Mouse (Mus musculus) hindbrain, embryonic 15.5 days (tissue): ENCODE measurements at regions not wholly inside any gene's neighbourhood (a gene's known extent, or its start where the extent isn't known, plus 50 kb on each side); places are given as distances from the start of the nearest gene placed in this dataset.

Source experiments
- ATAC-seq: fragments of 200-750 bp; cut with Nextera tagmentation; 2 replicates; pipeline ENCODE4 v1.8.0; 2017; ENCODE audit warnings: low read depth, moderate number of reproducible peaks, moderate TSS enrichment; ENCODE audit not compliant: low FRiP score
- H3K27ac ChIP-seq: fragments of 300-500 bp; sonication (generic); replicated peaks from 2 replicates; pipeline ENCODE4 v1.5.1; 2015; ENCODE audit warnings: mild to moderate bottlenecking, inconsistent platforms
- H3K27me3 ChIP-seq: fragments of 300-500 bp; sonication (generic); 2 replicates; pipeline ENCODE4 v1.6.1; 2015; ENCODE audit warnings: control low read depth, inconsistent platforms
- H3K36me3 ChIP-seq: fragments of 300-500 bp; sonication (generic); 2 replicates; pipeline ENCODE4 v1.6.1; 2015; ENCODE audit warnings: control low read depth, inconsistent platforms
- H3K4me1 ChIP-seq: fragments of 300-500 bp; sonication (generic); replicated peaks from 2 replicates; pipeline ENCODE4 v1.6.1; 2015; ENCODE audit warnings: control low read depth, inconsistent platforms
- H3K4me2 ChIP-seq: fragments of 300-500 bp; sonication (generic); 2 replicates; pipeline ENCODE4 v1.6.1; 2015; ENCODE audit warnings: moderate library complexity, mild to moderate bottlenecking, inconsistent platforms
- H3K4me3 ChIP-seq: fragments of 300-500 bp; sonication (generic); 2 replicates; pipeline ENCODE4 v1.5.1; 2015; ENCODE audit warnings: mild to moderate bottlenecking, inconsistent platforms
- H3K9ac ChIP-seq: fragments of 300-500 bp; sonication (generic); 2 replicates; pipeline ENCODE4 v1.6.1; 2015; ENCODE audit warnings: inconsistent platforms
- H3K9me3 ChIP-seq: fragments of 300-500 bp; sonication (generic); 2 replicates; pipeline ENCODE4 v1.6.1; 2016; ENCODE audit warnings: control low read depth, inconsistent platforms
- WGBS: fragments of 180-500 bp; shearing (Covaris S2); methylation state at CpG from one replicate; pipeline ENCODE4 v1.1.7; 2015; 5-methylcytosine and 5-hydroxymethylcytosine counted together

GRCm38 (mm10) chr14:28704729-28705128 lies 200.2 kb downstream of the Wnt5a start:
- no peak overlapping the region for H3K4me2 ChIP-seq
- H3K36me3 ChIP-seq = no peaks in the 10 kb centered on the region
- 96% methylated on average over 5 of the region's 5 CpGs for WGBS
- H3K4me3 ChIP-seq = no peak overlapping the region
- H3K4me1 ChIP-seq = no peaks in the 10 kb centered on the region
- no peaks in the 10 kb centered on the region for H3K9me3 ChIP-seq
- no peak for ATAC-seq
- H3K27me3 ChIP-seq = no peaks in the 10 kb centered on the region
- no peak overlapping the region for H3K27ac ChIP-seq
- no peak overlapping the region for H3K9ac ChIP-seq

DNA sequence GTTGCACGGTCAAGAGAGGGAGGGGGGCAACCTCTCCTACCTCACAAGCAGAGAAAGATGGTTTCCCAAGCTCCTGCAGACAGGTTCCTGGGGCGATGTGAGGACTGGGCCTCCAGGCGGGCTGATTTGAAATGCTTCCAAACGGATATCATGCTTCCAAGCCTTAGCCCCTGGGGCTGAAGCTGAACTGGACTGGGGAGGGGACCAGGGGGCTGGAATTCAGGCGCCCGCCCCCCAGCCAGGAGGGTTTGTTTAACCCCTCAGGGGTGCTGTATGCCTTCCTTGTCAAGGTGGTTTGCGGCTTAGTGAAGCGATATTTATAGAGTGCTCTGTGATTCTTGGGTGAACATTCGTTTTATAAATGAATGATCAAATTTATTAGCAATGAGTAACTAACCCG lies 210.0 kb downstream of the Wnt5a start:
- H3K9ac ChIP-seq = no peak overlapping the region
- H3K36me3 ChIP-seq = no peaks in the 10 kb centered on the region
- H3K27me3 ChIP-seq = no peaks in the 10 kb centered on the region
- no peak overlapping the region for H3K4me2 ChIP-seq
- no peak overlapping the region for H3K4me3 ChIP-seq
- ATAC-seq = no peak
- no peaks in the 10 kb centered on the region for H3K4me1 ChIP-seq
- H3K27ac ChIP-seq = no peak overlapping the region
- H3K9me3 ChIP-seq = no peaks in the 10 kb centered on the region
- WGBS = 66% methylated on average over 10 of the region's 10 CpGs

DNA sequence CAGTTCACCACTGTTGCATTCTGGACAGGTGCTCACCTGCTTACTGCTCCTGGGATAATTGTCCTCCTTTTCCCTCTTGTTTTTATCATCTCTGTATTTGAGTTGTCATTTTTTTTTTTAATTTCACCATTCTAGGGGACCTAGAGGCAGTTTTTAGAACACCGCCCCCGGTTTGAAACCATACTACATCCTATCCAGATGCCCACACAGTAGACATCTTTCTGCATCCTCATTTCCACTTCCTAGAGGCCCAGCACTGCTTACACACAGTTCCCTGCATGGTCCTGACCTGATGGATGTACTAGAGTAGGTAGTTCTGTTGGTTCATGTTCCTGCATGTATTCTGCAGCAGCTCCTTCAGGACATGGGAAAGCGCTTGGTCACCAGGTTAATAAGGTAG lies 216.0 kb downstream of the Wnt5a start:
- no peaks in the 10 kb centered on the region for H3K4me1 ChIP-seq
- H3K27ac ChIP-seq = no peak overlapping the region
- H3K36me3 ChIP-seq = no peaks in the 10 kb centered on the region
- H3K4me3 ChIP-seq = no peak overlapping the region
- 99% methylated on average over 3 of the region's 3 CpGs for WGBS
- H3K27me3 ChIP-seq = no peaks in the 10 kb centered on the region
- no peaks in the 10 kb centered on the region for H3K9me3 ChIP-seq
- H3K9ac ChIP-seq = no peak overlapping the region
- ATAC-seq = no peak
- no peak overlapping the region for H3K4me2 ChIP-seq

GRCm38 (mm10) chr14:28725666-28726065 lies 221.1 kb downstream of the Wnt5a start:
- no peak overlapping the region for H3K27ac ChIP-seq
- WGBS = 71% methylated on average over 4 of the region's 4 CpGs
- no peak overlapping the region for H3K4me2 ChIP-seq
- H3K36me3 ChIP-seq = no peaks in the 10 kb centered on the region
- no peak overlapping the region for H3K9ac ChIP-seq
- ATAC-seq = no peak
- H3K9me3 ChIP-seq = no peaks in the 10 kb centered on the region
- no peak overlapping the region for H3K4me3 ChIP-seq
- no peaks in the 10 kb centered on the region for H3K27me3 ChIP-seq
- no peaks in the 10 kb centered on the region for H3K4me1 ChIP-seq

DNA sequence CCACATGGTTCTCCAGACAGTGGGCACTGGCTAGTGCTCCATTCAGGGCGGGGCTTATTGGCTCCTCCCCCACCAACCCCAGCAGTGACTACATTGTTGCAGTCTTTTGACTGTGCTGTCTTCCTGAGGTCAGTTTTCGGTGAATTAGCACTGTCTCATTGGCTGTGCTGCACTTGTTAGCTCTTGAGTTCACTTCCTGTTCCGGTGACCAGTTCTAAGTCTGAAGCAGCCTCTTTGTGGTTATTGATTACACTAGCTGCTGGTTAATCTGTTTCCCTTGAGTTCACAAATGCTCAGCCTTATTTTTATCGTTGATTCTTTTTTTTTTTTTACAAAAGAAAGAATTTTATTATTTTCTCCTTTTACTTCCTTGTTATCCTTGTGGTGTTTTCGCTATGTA lies 228.9 kb downstream of the Wnt5a start:
- H3K9me3 ChIP-seq = no peaks in the 10 kb centered on the region
- 77% methylated on average over 5 of the region's 5 CpGs for WGBS
- no peak overlapping the region for H3K4me2 ChIP-seq
- H3K4me3 ChIP-seq = no peak overlapping the region
- no peak overlapping the region for H3K9ac ChIP-seq
- H3K4me1 ChIP-seq = no peaks in the 10 kb centered on the region
- no peaks in the 10 kb centered on the region for H3K27me3 ChIP-seq
- no peak overlapping the region for H3K27ac ChIP-seq
- no peaks in the 10 kb centered on the region for H3K36me3 ChIP-seq
- no peak for ATAC-seq

DNA sequence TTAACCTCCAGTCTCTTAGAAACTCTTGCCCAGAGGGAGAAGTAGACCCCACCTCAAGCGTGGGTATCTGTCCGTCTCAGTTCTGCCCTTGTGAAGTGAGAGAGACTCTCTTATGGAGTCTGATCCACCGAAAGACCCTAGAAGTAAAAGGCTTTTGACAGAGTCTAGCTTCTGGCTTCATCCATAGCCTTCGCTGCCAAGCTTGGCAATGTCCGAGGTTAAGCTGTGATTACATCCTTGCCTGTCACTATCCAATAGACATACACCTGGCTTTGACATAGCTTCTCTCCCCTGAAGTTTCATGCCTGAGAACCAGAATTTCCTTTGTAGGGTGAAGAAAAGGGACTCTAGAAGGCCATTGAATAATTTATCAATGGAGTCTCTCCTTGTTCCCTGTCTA lies 230.9 kb downstream of the Wnt5a start:
- H3K4me2 ChIP-seq = no peak overlapping the region
- 83% methylated on average over 5 of the region's 5 CpGs for WGBS
- no peaks in the 10 kb centered on the region for H3K9me3 ChIP-seq
- H3K9ac ChIP-seq = no peak overlapping the region
- no peaks in the 10 kb centered on the region for H3K4me1 ChIP-seq
- no peak overlapping the region for H3K4me3 ChIP-seq
- ATAC-seq = no peak
- no peaks in the 10 kb centered on the region for H3K36me3 ChIP-seq
- H3K27ac ChIP-seq = no peak overlapping the region
- H3K27me3 ChIP-seq = no peaks in the 10 kb centered on the region

DNA sequence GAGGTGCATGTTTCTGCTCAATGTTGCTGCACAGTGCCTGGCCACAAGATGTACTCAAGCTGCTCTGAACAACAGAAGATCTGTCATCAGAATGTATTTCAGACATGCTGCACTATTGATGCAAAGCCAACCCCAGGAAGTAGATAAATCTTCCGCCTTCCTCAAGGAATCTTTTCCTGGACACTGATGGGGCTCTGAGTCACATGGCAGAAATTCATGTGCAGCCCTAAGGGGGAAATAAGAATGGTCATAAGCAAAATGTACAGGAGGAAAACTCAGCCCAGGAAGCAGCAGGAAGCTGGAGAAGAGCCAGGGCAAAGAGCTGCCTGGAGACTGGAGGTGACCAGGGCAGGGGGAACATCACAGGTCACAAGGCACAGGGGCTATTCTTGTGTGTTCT lies 235.5 kb downstream of the Wnt5a start:
- Histone ChIP-seq H3K4me3 (no peak overlapping the region), H3K4me1 (no peaks in the 10 kb centered on the region), H3K36me3 (no peaks in the 10 kb centered on the region), H3K9me3 (no peaks in the 10 kb centered on the region), H3K27me3 (no peaks in the 10 kb centered on the region), H3K27ac (no peak overlapping the region), H3K9ac (no peak overlapping the region), H3K4me2 (no peak overlapping the region)
- 77% methylated on average over 1 of the region's 1 CpGs for WGBS
- ATAC-seq = no peak

- 86% methylated on average over 2 of the region's 2 CpGs for WGBS
- no peak overlapping the region for H3K4me3 ChIP-seq
- no peak overlapping the region for H3K27ac ChIP-seq
- ATAC-seq = no peak
- H3K4me1 ChIP-seq = no peaks in the 10 kb centered on the region
- no peak overlapping the region for H3K4me2 ChIP-seq
- no peak overlapping the region for H3K9ac ChIP-seq
- H3K9me3 ChIP-seq = no peaks in the 10 kb centered on the region
- no peaks in the 10 kb centered on the region for H3K36me3 ChIP-seq
- H3K27me3 ChIP-seq = no peaks in the 10 kb centered on the region
Measured at GRCm38 (mm10) chr14:28741418-28741817, 236.9 kb downstream of the Wnt5a start.

- Histone ChIP-seq H3K4me2 (no peak overlapping the region), H3K9ac (no peak overlapping the region), H3K4me3 (no peak overlapping the region), H3K36me3 (no peaks in the 10 kb centered on the region), H3K4me1 (no peaks in the 10 kb centered on the region), H3K9me3 (no peaks in the 10 kb centered on the region), H3K27me3 (no peaks in the 10 kb centered on the region), H3K27ac (no peak overlapping the region)
- no peak for ATAC-seq
- 87% methylated on average over 4 of the region's 4 CpGs for WGBS
Measured at GRCm38 (mm10) chr14:28743673-28744072, 239.1 kb downstream of the Wnt5a start.

- WGBS = 97% methylated on average over 1 of the region's 1 CpGs
- no peaks in the 10 kb centered on the region for H3K4me1 ChIP-seq
- no peak overlapping the region for H3K27ac ChIP-seq
- H3K9ac ChIP-seq = no peak overlapping the region
- H3K9me3 ChIP-seq = no peaks in the 10 kb centered on the region
- no peak overlapping the region for H3K4me3 ChIP-seq
- H3K4me2 ChIP-seq = no peak overlapping the region
- H3K27me3 ChIP-seq = no peaks in the 10 kb centered on the region
- H3K36me3 ChIP-seq = no peaks in the 10 kb centered on the region
- ATAC-seq = no peak
Measured at GRCm38 (mm10) chr14:28750301-28750700, 245.8 kb downstream of the Wnt5a start.

DNA sequence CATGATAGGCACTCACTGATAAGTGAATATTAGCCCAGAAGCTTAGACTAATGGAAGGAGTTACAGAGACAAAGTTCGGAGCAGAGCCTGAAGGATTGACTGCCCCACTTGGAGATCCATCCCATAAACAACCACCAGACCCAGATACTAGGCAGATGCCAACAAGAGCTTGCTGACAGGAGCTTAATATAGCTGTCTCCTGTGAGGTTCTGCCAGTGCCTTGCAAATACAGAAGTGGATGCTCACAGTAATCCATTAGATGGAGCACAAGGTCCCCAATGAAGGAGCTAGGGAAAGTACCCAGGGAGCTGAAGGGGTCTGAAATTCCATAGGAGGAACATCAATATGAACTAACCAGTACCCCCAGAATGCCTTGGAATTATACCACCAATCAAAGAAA lies 252.8 kb upstream of the Lrtm1 start:
- Histone ChIP-seq H3K9ac (no peak overlapping the region), H3K36me3 (no peaks in the 10 kb centered on the region), H3K4me2 (no peak overlapping the region), H3K9me3 (no peaks in the 10 kb centered on the region), H3K4me1 (no peaks in the 10 kb centered on the region), H3K27ac (no peak overlapping the region), H3K4me3 (no peak overlapping the region), H3K27me3 (no peaks in the 10 kb centered on the region)
- no peak for ATAC-seq
- WGBS = 94% methylated on average over 1 of the region's 1 CpGs

DNA sequence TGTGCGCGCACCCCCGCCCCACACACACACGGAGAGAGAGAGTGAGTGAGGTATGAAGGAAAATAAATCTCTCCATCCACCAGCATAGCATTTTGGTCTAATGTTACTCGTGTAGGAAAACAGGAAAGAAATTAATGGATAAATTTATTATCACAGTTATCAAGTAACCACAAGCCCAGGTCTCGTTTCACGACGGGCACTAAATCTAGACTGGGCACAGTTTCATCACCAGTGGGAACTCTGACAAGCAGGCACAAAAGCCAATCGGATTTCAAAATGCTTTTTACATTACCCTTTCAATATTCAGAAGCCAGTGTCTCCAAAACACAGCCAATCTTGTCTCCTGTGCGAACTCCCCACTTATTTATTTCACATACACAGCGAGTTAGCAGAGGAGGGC lies 244.9 kb upstream of the Lrtm1 start:
- Histone ChIP-seq H3K9me3 (no peaks in the 10 kb centered on the region), H3K9ac (no peak overlapping the region), H3K4me3 (no peak overlapping the region), H3K4me1 (no peaks in the 10 kb centered on the region), H3K36me3 (no peaks in the 10 kb centered on the region), H3K27ac (no peak overlapping the region), H3K27me3 (no peaks in the 10 kb centered on the region), H3K4me2 (no peak overlapping the region)
- ATAC-seq = no peak
- WGBS = 76% methylated on average over 11 of the region's 11 CpGs

DNA sequence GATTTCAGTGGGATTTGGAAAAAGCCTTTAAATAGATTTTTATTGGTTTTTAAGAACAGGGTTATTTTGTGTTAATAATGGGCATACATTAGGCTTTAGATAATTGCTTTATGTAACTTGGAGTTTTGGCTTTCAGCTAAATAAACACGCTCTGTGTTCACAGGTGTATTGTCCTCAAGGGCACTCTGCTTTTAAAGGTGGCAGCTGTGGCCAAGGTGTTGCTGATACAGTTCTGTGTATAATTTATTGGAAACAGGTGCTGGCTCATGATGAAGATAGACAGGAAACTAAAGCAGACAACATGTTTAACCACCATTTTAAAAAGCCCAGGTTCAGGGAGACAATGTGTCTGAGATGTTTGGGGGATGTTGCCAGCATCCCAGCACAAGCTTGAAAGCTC lies 242.3 kb upstream of the Lrtm1 start:
- Histone ChIP-seq H3K27me3 (no peaks in the 10 kb centered on the region), H3K9ac (no peak overlapping the region), H3K36me3 (no peaks in the 10 kb centered on the region), H3K4me3 (no peak overlapping the region), H3K4me1 (no peaks in the 10 kb centered on the region), H3K27ac (no peak overlapping the region), H3K9me3 (no peaks in the 10 kb centered on the region), H3K4me2 (no peak overlapping the region)
- no peak for ATAC-seq
- 77% methylated on average over 1 of the region's 1 CpGs for WGBS
